Mouse (Mus musculus) spleen, adult 2 months (tissue): ENCODE data around the gene Gatad2a.

Source experiments
- CTCF ChIP-seq: fragments of 200-500 bp; IDR thresholded peaks from 2 replicates; pipeline ENCODE4 v1.5.1; 2011; ENCODE audit warnings: mild to moderate bottlenecking, inconsistent platforms; ENCODE audit not compliant: insufficient read depth, insufficient read length, insufficient replicate concordance; ENCODE audit errors: extremely low read depth
- POLR2A ChIP-seq: fragments of 200-500 bp; IDR thresholded peaks from 2 replicates; pipeline ENCODE4 v1.6.1; 2011; ENCODE audit warnings: low read depth, low read length, inconsistent platforms

- TF ChIP-seq CTCF (no peak), POLR2A (no peak)
Measured at GRCm38 (mm10) chr8:69884141-69884540, 112.0 kb downstream of the Gatad2a start.
